Mouse (Mus musculus) large intestine, adult 2 months (tissue): ENCODE results near the gene Depdc5. TPM values are rescaled to one million over a fixed set of nuclear protein-coding genes. Genes with fewer than 3 reads are reported as not detected.
"Not testable (repeated sequence)": the region's sequence is repeated elsewhere in the genome, so short reads cannot be mapped to it uniquely, and the experiment has no call there.

Experiments used
- DNase-seq: peaks from one replicate; pipeline ENCODE4 v3.0.0-alpha.2; 2012; ENCODE audit warnings: low read depth, low spot score
- WGBS: fragments of 180-500 bp; shearing (Covaris S2); methylation state at CpG from one replicate; pipeline ENCODE4 v1.1.7; 2018; 5-methylcytosine and 5-hydroxymethylcytosine counted together
- polyA plus RNA-seq: library from polyadenylated mRNA; depleted of rRNA; stranded (reverse); fragments of >200 nt; gene quantifications from 2 replicates; pipeline ENCODE4 v1.2.3, GENCODE M21; 2012; rRNA removed

Gene Depdc5
- 8.8 and 10.6 TPM in 2 replicates for polyA plus RNA-seq

- DNase-seq, result peak; percentile 50
- under 1% methylated on average over 62 of the region's 64 CpGs for WGBS
These were observed at the start of gene Depdc5 for GRCm38 (mm10) chr5:32863253-32864228. Depdc5 (plus strand) TSS chr5:32863701.

- 98% methylated on average over 4 of the region's 4 CpGs for WGBS
- no peak for DNase-seq
These were observed 48.1 kb upstream of the Depdc5 start for GRCm38 (mm10) chr5:32815396-32815795.

GRCm38 (mm10) chr5:32820471-32820870 is 43.0 kb upstream of the Depdc5 start:
- 95% methylated on average over 8 of the region's 8 CpGs for WGBS
- no peak for DNase-seq

- WGBS, result 93% methylated on average over 7 of the region's 7 CpGs
- DNase-seq, result no peak
These were observed 36.5 kb upstream of the Depdc5 start, which contains the start of gene Gm20671 for GRCm38 (mm10) chr5:32827009-32827408. Gm20671 (minus strand) TSS chr5:32827109.

- WGBS, result 86% methylated on average over 1 of the region's 1 CpGs
- not testable (repeated sequence) for DNase-seq
These were observed 34.7 kb upstream of the Depdc5 start for GRCm38 (mm10) chr5:32828766-32829165.

GRCm38 (mm10) chr5:32830054-32830453 is 33.4 kb upstream of the Depdc5 start:
- no peak for DNase-seq
- WGBS, result 87% methylated on average over 2 of the region's 2 CpGs

GRCm38 (mm10) chr5:32834497-32834896 is 29.0 kb upstream of the Depdc5 start:
- WGBS, result 86% methylated on average over 1 of the region's 1 CpGs
- DNase-seq, result no peak

- 81% methylated on average over 5 of the region's 5 CpGs for WGBS
- no peak for DNase-seq
These were observed 26.5 kb upstream of the Depdc5 start for GRCm38 (mm10) chr5:32836976-32837375.

- no peak for DNase-seq
- 94% methylated on average over 2 of the region's 2 CpGs for WGBS
These were observed 23.5 kb upstream of the Depdc5 start for GRCm38 (mm10) chr5:32840029-32840428.

GRCm38 (mm10) chr5:32849178-32849577 is 14.3 kb upstream of the Depdc5 start:
- 95% methylated on average over 3 of the region's 3 CpGs for WGBS
- no peak for DNase-seq

- DNase-seq, result not testable (repeated sequence)
- 88% methylated on average over 3 of the region's 3 CpGs for WGBS
These were observed 13.9 kb upstream of the Depdc5 start for GRCm38 (mm10) chr5:32849580-32849979.

- 26% methylated on average over 6 of the region's 6 CpGs for WGBS
- no peak for DNase-seq
These were observed 11.5 kb upstream of the Depdc5 start for GRCm38 (mm10) chr5:32852026-32852425.

GRCm38 (mm10) chr5:32853731-32854507 is 9.6 kb upstream of the Depdc5 start, which contains the start of gene Prr14l:
Prr14l (minus strand) TSS chr5:32854256.
- DNase-seq, result peak; percentile 90
- under 1% methylated on average over 50 of the region's 51 CpGs for WGBS

GRCm38 (mm10) chr5:32854818-32855217 is 8.7 kb upstream of the Depdc5 start:
- no peak for DNase-seq
- 92% methylated on average over 4 of the region's 4 CpGs for WGBS

GRCm38 (mm10) chr5:32855274-32855673 is 8.2 kb upstream of the Depdc5 start:
- 83% methylated on average over 3 of the region's 3 CpGs for WGBS
- DNase-seq, result not testable (repeated sequence)

GRCm38 (mm10) chr5:32857781-32858220 is 5.7 kb upstream of the Depdc5 start:
- WGBS, result 2% methylated on average over 6 of the region's 6 CpGs

GRCm38 (mm10) chr5:32861082-32861481 is 2.4 kb upstream of the Depdc5 start:
- DNase-seq, result no peak
- WGBS, result 93% methylated on average over 1 of the region's 1 CpGs

More at GRCm38 (mm10) chr5:32857781-32858220, 5.7 kb upstream of the Depdc5 start:
- peak; percentile 51 for DNase-seq

- DNase-seq, result no peak
- 36% methylated on average over 6 of the region's 6 CpGs for WGBS
These were observed 900 bp upstream of the Depdc5 start for GRCm38 (mm10) chr5:32862469-32863132.

- DNase-seq, result no peak
- WGBS, result 97% methylated on average over 5 of the region's 5 CpGs
These were observed 6.0 kb downstream of the Depdc5 start for GRCm38 (mm10) chr5:32869389-32870024.
